Mouse (Mus musculus) bone marrow macrophage, adult 2 months (primary cell): Measurements from ENCODE around the gene Hoxa13. TPM values are rescaled to one million over a fixed set of nuclear protein-coding genes. Genes with fewer than 3 reads are reported as not detected.

Experiments used
- H3K27ac ChIP-seq: 2 replicates; pipeline ENCODE4 v1.5.1; 2012; ENCODE audit warnings: low read depth, low read length; ENCODE audit not compliant: insufficient read depth
- H3K4me1 ChIP-seq: 2 replicates; pipeline ENCODE4 v1.6.1; 2012; ENCODE audit warnings: low read length; ENCODE audit not compliant: control insufficient read depth, insufficient read depth
- H3K4me3 ChIP-seq: 2 replicates; pipeline ENCODE4 v1.5.1; 2012; ENCODE audit warnings: mild to moderate bottlenecking, low read length, moderate library complexity; ENCODE audit not compliant: insufficient read depth
- CTCF ChIP-seq: IDR thresholded peaks from 2 replicates; pipeline ENCODE4 v1.5.1; 2012; ENCODE audit warnings: low read depth, mild to moderate bottlenecking, low read length, moderate library complexity
- POLR2A ChIP-seq: IDR thresholded peaks from 2 replicates; pipeline ENCODE4 v1.6.1; 2012; ENCODE audit warnings: mild to moderate bottlenecking, low read depth, low read length, borderline replicate concordance
- polyA plus RNA-seq: library from polyadenylated mRNA; stranded (reverse); fragments of >200 nt; gene quantifications from 2 replicates; pipeline ENCODE4 v1.2.4, GENCODE M21; 2012; ENCODE audit not compliant: missing spikeins, insufficient read depth, insufficient read length

Gene Hoxa13
- polyA plus RNA-seq, 1 experiment = not detected

DNA sequence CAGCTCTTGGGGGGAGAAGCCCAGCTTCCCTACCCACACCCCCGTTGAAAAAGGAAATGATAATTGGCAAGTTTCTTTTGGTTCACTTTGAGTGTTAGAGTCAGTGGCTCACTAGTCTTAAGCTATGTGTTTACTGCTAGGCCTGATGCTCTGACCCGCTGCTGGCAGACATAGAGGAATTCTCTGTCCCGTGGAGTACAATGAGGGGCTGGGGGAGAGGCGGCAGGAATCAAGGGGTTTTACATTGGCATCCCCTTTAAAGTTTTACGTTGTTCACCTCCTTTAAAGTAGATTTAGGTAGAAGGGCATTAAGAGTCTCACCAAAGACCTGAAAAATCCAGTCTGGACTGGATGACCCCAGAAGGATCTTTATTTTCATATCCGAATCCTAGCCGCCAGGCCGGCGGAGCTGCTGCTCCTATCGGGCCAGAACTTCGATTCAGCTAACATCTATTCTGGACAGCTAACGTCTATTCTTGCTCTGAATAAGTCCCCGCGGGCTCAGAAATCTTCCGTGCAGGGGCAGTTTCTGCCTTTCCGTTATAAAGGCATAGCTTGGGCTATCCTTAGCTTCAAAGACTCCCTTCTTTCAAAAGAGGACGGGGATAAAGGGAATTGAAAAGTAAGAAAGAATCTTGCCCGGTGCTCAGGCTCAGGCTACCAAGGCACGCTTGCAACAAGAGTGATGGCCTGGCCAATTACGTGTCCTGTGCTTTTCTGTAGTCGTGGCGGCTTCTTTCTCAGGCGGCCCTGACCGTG lies 8.5 kb downstream of the Hoxa13 start:
- Histone ChIP-seq H3K4me3 (no peak overlapping the region), H3K4me1 (no peaks in the 10 kb centered on the region), H3K27ac (no peak overlapping the region)
- TF ChIP-seq POLR2A (no peak), CTCF (no peak)

DNA sequence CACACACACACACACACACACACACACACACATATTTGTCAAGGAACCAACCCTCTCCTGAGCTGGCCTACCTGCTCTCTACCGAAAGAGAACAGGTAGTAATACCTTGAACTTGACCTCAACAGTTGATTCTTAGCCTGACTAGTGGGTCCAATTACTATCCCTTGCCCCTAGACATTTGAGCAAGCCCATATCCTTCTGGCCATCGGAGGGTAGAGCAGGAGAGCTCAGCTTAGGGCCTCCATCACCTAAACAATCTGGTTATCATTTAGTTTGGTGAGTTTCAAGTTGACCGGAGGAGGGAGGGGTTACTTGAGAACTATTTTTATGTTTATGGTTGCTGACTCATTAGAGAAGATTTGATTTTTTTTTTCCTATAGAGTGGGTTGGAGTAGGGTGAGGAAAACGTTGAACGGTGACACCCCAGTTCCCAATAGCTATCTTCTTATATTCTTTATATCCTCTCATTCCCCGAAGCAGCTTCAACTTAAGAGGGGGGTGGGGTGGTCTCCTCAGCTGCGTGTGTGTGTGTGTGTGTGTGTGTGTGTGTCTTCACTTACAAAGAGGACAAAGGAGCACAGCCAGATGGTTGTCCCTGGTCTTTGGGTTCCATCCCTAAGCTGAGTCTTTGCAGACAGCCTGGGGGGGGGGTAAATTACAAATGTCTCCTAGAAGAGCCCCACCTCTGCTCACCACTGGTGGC lies 9.4 kb downstream of the Hoxa13 start:
- TF ChIP-seq POLR2A (no peak), CTCF (no peak)
- H3K4me3 ChIP-seq = no peak overlapping the region
- H3K4me1 ChIP-seq = no peaks in the 10 kb centered on the region
- no peak overlapping the region for H3K27ac ChIP-seq

DNA sequence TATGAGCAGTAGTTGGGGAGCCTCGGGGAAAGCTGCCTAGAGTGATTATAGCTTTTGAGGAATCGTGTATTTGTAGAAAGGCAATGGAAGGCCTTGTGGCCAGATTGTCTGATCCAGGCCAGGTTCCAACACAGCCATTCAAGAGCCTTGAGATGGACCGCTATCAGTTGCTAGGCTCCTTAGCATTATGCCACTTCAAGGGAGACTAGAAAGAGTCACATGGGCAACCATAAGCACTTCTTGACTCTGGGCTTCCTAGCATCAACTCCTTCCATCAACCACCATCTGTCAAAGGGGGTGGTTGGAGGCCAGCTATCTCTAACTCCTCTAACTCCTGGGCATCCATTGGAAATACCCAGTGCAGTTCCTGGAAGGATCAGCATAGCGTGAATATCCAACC lies 10.9 kb downstream of the Hoxa13 start:
- no peaks in the 10 kb centered on the region for H3K4me1 ChIP-seq
- no peak overlapping the region for H3K27ac ChIP-seq
- TF ChIP-seq POLR2A (no peak), CTCF (no peak)
- no peak overlapping the region for H3K4me3 ChIP-seq

DNA sequence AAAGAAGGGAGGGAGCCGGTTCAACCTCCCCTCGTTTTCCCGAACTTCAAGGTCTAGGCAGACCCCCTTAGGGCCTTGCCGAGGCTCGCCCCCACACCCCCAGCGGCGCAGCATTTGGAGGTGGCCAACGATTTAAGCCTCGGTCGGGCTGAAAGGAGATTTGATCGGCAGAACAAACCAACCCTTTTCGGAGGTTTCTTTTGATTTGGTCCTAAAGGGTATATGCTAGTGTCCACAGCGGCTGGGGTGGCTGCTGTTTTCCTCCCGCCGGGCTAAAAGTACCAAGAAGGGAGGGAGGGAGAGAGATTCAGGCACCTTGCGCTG lies 11.3 kb downstream of the Hoxa13 start:
- Histone ChIP-seq H3K27ac (no peak overlapping the region), H3K4me3 (peak overlapping the region; percentile 17; the same call in 1 of the 2 replicates), H3K4me1 (no peaks in the 10 kb centered on the region)
- TF ChIP-seq CTCF (0 out of 2 replicates have a peak, but pooled peaks have one; percentile 8), POLR2A (no peak)

DNA sequence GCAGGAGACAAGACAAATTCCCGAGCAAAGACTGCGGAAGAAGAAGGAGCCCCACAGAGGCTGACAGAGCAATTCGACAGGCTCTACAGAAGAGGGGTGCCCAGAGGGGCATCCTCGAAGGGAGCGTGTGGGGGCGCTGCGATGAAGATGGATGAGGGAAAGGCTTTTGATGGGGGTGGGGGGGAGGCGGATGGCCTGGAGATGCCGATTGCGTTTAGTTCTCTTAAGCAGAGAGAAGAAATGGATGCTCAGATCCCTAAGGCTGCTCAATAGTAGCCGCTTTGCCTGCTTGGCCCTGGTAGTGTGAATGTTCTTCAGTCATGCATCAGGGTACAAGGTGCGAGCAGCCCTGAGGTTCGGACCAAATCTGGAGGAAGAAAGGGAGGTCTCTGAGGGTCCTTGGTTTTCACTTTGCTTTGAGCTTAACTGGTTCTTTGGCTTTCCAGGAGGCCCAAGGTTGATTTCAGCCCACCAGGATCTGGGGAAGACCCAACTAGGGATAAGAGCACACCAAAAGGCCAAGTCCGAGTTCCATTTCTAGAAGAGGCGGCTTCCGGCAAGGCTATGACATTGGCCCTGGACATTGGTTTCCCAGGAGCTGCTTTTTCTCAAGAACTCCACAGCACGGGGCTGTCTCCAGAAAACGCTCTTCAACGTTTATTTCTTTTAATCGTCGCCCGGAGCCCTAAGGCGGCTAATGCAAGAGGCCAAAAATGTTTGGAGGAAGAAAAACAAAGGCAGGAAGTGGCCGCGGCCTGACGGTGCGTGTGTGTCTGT lies 11.9 kb downstream of the Hoxa13 start:
- Histone ChIP-seq H3K4me3 (peak overlapping the region; percentile 17; the same call in 1 of the 2 replicates), H3K4me1 (no peaks in the 10 kb centered on the region), H3K27ac (no peak overlapping the region)
- TF ChIP-seq CTCF (no peak), POLR2A (no peak)

DNA sequence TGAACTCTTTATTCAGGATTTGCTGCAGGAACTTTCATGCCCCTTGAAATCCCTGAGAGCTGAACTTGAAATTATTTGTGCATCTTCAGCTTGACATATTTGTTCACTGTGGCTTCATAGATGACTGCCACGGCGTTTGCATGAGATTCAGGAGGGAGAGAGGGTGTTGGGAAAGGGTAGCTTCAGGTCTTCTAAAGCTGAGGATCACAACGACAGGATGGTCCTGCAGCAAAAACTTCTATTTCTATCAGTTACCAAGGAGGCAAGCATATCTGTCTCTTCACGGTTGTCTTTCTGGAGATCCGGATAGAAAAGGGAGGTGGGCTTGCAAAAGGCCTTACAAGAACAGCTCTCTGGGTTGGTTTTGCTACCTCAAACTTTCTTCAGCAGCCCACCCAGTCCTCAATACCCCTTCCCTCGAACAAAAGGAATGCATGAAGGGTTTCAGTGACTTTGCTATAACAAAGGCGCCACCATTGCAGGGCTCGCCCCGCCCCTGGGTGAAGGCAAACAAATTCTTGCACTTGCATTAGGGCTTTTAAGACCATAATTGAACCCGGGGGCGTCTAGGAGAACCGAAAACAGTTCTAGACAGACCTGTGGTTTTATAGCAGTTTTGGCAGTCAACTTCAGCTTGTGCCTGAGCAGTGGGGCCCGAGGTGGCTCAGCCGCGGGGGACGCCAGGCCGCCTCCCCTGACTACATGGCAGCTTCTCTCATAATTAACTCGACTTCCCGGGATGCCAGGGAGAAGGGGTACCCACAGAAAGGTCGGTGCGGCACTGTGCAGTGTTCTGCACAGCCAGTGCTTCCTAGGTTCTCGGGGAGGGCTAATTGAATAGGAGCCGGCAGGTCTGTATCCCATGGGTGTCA lies 12.7 kb downstream of the Hoxa13 start:
- Histone ChIP-seq H3K4me3 (no peak overlapping the region), H3K4me1 (no peaks in the 10 kb centered on the region), H3K27ac (no peak overlapping the region)
- TF ChIP-seq CTCF = no peak
- no peak for TF ChIP-seq POLR2A

DNA sequence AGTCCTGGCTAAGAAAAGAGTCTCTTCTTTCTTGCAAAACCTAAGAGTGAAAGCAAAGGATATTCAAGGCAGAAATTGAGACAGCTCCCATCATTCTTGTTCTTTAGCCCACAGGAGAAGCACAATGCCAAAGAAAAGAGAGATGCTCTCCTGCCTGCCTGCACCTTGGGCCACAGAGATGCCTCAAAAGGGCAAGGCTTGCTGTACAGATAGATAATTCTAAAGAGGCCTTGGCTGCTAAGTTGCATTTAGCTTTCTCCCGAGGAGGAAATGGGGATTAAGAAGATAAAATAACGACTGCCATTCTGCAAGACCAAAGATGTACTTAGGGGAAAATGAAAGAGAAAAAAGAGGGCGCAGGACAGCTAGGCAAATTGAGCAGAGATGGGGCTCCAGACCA lies 13.8 kb downstream of the Hoxa13 start:
- H3K27ac ChIP-seq = no peak overlapping the region
- H3K4me3 ChIP-seq = no peak overlapping the region
- H3K4me1 ChIP-seq = no peaks in the 10 kb centered on the region
- TF ChIP-seq POLR2A (no peak), CTCF (no peak)

DNA sequence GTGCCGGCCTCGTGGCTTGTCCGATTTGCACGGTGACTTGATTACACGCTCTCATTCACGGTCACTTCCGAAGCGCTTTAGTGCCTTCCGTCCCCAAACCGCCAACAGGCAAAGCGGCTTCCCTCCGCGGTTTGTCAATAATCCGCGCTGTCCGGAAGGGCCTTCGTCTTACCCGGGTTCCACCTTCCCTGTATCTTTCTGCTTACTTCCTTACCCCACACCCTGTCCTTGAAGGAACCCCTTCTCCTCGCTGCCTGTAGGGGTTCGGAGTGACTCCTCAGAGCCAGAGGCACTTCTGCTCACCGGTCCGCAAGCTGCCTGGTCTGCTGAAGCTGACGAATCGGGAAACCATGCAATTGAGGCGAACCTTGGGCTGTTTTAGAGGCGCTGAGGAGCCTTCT lies 14.3 kb downstream of the Hoxa13 start:
- H3K4me1 ChIP-seq = no peaks in the 10 kb centered on the region
- TF ChIP-seq CTCF = no peak
- no peak for TF ChIP-seq POLR2A
- H3K27ac ChIP-seq = no peak overlapping the region
- H3K4me3 ChIP-seq = peak overlapping the region; percentile 11; the same call in 1 of the 2 replicates

DNA sequence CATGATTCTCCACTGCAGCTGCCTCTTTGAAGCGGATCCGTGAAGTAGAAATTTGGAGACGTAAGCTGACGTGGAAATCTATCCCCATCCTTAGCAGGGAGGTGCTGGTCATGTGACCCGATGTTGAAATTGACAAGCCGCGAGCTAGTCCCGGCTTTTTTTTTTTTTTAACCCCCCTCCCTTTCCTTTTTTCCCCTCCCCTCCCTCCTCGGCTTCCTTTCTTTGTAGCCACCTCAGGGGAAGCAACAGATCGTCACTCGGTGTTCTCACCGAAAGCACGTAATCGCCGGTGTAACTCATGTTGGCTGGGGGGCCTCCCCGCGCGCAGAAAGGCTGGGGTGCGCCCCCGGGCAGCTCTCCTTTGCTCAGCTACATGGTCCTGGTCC lies 14.9 kb downstream of the Hoxa13 start, which contains the start of gene Hoxa11:
Gene Hoxa11, minus strand, starts transcription at position 54 of the 386 bp plus-strand sequence.
- TF ChIP-seq POLR2A (no peak), CTCF (no peak)
- no peak within 1 kb of the TSS for H3K27ac ChIP-seq
- no peaks in the 10 kb centered on the region for H3K4me1 ChIP-seq
- peak within 1 kb of the TSS; percentile 11; the same call in 1 of the 2 replicates for H3K4me3 ChIP-seq
